Mouse (Mus musculus): ENCODE results near the gene Mast3. TPM values are rescaled to one million over a fixed set of nuclear protein-coding genes. Genes with fewer than 3 reads are reported as not detected.

The Mast3 gene
- 9.8 and 12.1 TPM in 2 replicates for polyA plus RNA-seq (2016; fragmentation: Nextera tagmentation; extraction: Ambion mirVana)

DNA sequence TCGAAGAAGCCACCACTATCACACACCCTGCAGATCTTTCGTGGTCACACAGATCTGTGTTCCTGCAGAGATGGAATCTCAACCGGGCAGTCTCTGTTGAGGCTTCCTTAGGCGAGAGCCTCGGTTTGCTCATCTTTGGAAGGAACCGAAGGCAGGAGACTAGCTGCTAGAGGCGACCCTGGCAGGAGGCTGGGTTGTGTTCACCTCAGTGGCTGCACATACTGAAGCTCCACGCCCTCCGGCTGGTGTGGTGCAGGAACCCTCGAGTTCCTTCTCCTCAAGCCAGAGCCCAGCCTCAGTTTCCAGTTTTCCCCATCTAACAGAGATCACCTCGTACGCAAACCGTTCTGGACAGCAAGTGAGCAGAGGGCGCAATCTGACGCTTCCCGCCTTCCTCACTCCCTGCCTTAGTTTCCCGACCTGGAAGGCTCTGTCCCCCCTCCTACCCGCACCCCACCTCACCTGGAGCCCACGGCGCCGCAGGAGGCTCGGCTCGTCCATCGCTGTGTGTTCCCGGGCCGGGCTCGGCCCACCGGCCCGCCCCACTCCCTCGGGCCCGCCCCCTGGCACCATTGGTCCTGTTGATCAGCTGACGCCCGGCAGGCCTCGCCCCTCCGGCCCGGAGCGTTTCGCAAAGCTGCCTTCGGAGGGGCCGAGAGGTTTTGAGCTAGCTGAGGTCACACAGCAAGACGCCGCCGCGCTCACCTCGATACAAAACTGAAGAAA is at the start of gene Mast3:
TSS of gene Mast3 (minus strand) at position 574 of the 726 bp plus-strand sequence.
- Histone ChIP-seq H3K27ac (replicated peaks) (peak within 1 kb of the TSS; percentile 57), H3K36me3 (no peaks in the 10 kb centered on the region), H3K4me3 (peak within 1 kb of the TSS; percentile 65), H3K9me3 (replicated peaks) (no peaks in the 10 kb centered on the region), H3K4me1 (peaks cover 28% of the 10 kb centered on the region), H3K27me3 (ENCODE audit: low read depth, poor library complexity, severe bottlenecking) (peaks cover 95% of the 10 kb centered on the region)
- WGBS, result under 1% methylated on average over 45 of the region's 45 CpGs
- DNase-seq (ENCODE audit: low spot score), result peak; percentile 89

DNA sequence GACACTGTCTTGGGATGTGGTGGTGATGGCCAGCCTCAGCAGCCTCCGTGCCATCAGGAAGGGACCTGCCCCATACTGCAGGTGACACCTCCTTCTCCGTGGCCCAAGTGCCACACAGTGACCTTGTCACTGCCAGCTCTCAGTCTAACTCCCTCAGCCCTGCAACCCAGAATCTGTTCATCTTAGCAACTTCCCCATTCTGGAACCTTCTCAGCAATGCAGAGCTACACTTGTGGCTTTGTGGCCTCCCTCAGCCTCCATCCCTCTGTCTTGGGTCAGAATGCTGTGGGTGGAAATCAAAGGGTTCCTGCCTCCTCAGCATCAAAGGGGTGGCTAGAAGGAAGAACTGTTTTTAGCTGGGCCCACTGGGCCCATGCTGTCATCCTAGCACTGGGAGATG is 49.0 kb upstream of the Mast3 start:
- WGBS, result 87% methylated on average over 2 of the region's 2 CpGs
- H3K4me1 ChIP-seq, result peaks cover 46% of the 10 kb centered on the region
- peaks cover 24% of the 10 kb centered on the region for H3K27me3 ChIP-seq (ENCODE audit: low read depth, poor library complexity, severe bottlenecking)
- H3K27ac ChIP-seq (replicated peaks), result no peak overlapping the region
- no peaks in the 10 kb centered on the region for H3K9me3 ChIP-seq (replicated peaks)
- no peak for DNase-seq (ENCODE audit: low spot score)
- H3K36me3 ChIP-seq, result peaks cover 29% of the 10 kb centered on the region
- no peak overlapping the region for H3K4me3 ChIP-seq

GRCm38 (mm10) chr8:70852595-70853231 is 47.9 kb upstream of the Mast3 start:
- 92% methylated on average over 41 of the region's 41 CpGs for WGBS
- Histone ChIP-seq H3K36me3 (peaks cover 33% of the 10 kb centered on the region), H3K9me3 (replicated peaks) (no peaks in the 10 kb centered on the region), H3K27me3 (ENCODE audit: low read depth, poor library complexity, severe bottlenecking) (peaks cover 34% of the 10 kb centered on the region), H3K4me3 (no peak overlapping the region), H3K27ac (replicated peaks) (peak overlapping the region; percentile 46; the same call in 1 of the 2 replicates), H3K4me1 (peaks cover 37% of the 10 kb centered on the region)
- no peak for DNase-seq (ENCODE audit: low spot score)

DNA sequence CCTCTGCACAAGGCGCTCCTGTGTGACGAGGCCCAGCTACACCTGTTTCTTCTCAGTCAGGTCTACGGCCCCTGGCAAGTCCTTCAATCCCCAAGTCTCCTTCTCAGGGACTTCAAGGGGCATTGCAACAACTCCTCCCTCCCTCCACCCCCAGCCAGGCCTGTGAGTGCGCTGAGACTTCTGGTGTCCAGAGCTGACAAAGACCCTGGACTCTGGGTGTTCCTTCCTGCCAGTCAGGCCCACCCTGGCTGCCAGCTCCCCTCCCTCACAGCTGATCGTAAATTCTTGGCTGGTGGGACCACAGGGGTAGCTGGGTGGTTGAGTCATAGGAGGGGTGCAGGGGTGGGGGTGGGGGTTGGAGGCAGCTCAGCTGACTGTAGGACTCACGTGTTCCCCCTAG is 47.0 kb upstream of the Mast3 start:
- no peak overlapping the region for H3K4me3 ChIP-seq
- WGBS, result 64% methylated on average over 6 of the region's 6 CpGs
- peaks cover 33% of the 10 kb centered on the region for H3K36me3 ChIP-seq
- no peaks in the 10 kb centered on the region for H3K9me3 ChIP-seq (replicated peaks)
- peaks cover 39% of the 10 kb centered on the region for H3K27me3 ChIP-seq (ENCODE audit: low read depth, poor library complexity, severe bottlenecking)
- 0 out of 2 replicates have a peak overlapping the region, but pooled peaks have one; percentile 46 for H3K27ac ChIP-seq (replicated peaks)
- H3K4me1 ChIP-seq, result peaks cover 32% of the 10 kb centered on the region
- DNase-seq (ENCODE audit: low spot score), result no peak

DNA sequence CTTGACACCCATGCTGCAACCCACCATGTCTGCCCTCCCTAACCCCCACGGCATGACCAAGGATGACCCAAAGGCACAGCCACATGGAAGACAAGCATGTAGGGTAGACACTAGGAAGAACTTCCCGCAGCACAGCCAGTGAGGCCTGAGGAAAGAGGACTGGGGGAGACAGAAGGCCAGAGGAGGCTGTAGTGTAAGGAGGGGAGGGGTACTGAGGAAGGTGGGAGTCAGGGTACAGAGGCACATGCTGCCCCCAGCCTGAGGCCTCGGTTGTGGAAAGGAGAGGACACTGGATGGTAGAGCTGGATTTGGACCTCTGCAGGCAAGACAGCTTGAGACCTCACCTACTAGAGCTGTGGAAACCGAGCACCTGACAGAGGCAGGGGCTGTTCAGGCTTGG is 46.1 kb upstream of the Mast3 start:
- peaks cover 33% of the 10 kb centered on the region for H3K36me3 ChIP-seq
- 87% methylated on average over 4 of the region's 4 CpGs for WGBS
- no peak overlapping the region for H3K27ac ChIP-seq (replicated peaks)
- peaks cover 27% of the 10 kb centered on the region for H3K4me1 ChIP-seq
- H3K27me3 ChIP-seq (ENCODE audit: low read depth, poor library complexity, severe bottlenecking), result peaks cover 39% of the 10 kb centered on the region
- no peak overlapping the region for H3K4me3 ChIP-seq
- DNase-seq (ENCODE audit: low spot score), result no peak
- H3K9me3 ChIP-seq (replicated peaks), result no peaks in the 10 kb centered on the region

DNA sequence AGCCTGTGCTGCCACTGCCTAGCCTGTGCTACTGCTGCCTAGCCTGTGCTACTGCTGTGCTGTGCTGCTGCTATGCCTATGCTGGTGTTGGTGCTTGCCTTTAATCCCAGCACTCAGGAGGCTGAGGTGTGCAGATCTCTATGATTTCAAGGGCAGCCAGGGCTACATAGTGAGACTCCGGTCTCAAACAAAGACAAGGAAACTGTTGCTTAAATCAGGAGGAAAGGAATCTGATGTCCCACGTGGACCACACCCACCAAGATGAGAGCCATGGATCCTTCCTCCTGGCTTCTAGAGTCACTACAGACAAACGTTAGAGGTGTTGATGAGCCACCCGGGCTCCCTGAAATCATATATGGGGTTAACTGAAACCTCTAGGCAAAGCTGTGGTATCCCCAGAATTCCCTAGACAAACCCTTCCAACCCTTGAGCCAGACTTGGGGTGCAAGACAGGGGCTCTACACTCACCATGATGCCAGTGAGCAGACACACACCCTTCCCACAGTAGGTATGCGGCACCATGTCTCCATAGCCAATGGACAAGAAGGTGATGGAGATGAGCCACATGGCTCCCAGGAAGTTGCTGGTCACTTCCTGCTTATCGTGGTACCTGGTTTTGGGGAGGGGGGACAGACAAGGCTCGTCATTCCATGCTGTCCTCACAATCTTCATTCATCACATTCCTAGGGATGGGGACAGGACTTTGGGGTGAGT is 45.4 kb upstream of the Mast3 start:
- WGBS, result 81% methylated on average over 7 of the region's 7 CpGs
- H3K27ac ChIP-seq (replicated peaks), result no peak overlapping the region
- H3K36me3 ChIP-seq, result peaks cover 33% of the 10 kb centered on the region
- H3K4me3 ChIP-seq, result no peak overlapping the region
- H3K27me3 ChIP-seq (ENCODE audit: low read depth, poor library complexity, severe bottlenecking), result peaks cover 33% of the 10 kb centered on the region
- no peaks in the 10 kb centered on the region for H3K9me3 ChIP-seq (replicated peaks)
- H3K4me1 ChIP-seq, result peaks cover 24% of the 10 kb centered on the region
- no peak for DNase-seq (ENCODE audit: low spot score)

DNA sequence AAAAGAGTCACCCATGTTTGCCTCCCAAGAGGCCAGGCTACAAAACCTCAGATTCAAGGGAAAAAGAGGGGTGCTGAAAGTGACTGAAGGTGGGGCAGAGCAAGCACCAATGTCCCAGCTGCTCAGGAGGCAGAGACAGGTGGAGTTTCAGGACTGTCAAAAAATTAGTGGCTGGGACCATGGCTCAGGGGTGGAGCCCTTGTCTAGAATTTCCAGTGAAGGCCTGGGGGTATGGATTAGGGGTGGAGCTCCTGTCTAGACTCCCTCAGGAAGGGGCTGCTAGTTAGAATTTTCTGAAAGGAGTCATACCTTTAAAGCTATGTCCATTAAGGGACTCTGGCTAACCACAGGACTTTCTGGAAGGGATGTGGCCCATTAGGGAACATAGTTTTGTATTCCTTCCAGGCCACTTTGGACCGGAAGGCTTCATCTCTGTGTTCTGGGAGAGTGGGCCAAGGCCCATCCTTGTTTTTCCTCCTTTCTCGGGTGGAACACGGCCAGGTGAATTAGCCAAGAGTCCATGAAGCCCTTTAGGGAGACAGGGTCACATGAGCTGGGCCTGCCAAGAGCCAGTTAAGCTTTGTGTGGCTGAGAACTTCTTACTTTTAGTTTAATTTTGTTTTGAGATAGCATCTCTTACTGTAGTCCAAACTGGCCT is 44.6 kb upstream of the Mast3 start:
- Histone ChIP-seq H3K4me3 (no peak overlapping the region), H3K4me1 (peaks cover 18% of the 10 kb centered on the region), H3K27ac (replicated peaks) (no peak overlapping the region), H3K36me3 (peaks cover 26% of the 10 kb centered on the region), H3K9me3 (replicated peaks) (no peaks in the 10 kb centered on the region), H3K27me3 (ENCODE audit: low read depth, poor library complexity, severe bottlenecking) (peaks cover 25% of the 10 kb centered on the region)
- DNase-seq (ENCODE audit: low spot score), result no peak
- 88% methylated on average over 3 of the region's 3 CpGs for WGBS

DNA sequence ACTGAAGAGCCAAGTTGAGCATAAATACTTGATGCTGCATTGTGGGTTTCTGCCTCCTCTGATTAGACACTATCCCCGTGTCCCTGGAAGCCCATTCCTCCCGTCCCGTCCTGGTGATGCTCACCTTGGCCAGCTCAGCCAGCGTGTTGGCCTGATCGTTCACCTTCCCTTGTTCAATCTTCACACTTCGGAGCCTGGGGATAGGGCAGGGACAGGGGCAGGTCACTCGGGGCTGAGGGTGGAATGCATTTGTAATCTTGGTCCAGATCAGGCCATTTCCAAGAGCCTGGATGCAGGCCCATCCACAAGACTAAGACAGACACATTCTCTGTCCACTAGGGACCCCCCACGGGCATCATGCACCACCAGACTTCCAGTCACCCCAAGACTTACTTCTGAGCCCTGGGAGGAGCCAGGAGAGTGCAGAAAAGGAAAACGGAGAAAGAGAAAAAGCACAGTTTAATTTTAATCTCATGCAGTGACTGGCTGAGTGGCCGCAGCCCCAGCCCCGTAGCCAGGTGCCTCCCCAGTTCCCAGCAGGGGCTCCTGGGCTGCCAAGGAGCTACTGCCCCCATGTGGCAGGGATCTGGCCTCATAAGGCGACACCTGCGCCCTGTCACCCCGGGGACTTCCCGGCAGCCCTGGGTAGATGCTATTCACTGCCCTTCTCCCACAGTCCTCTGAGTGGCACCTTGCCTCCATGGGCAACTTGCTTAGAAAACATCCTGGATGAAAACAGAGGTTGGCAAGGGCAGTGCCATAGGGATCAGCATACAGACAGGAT is 41.7 kb upstream of the Mast3 start:
- H3K4me3 ChIP-seq, result no peak overlapping the region
- no peak for DNase-seq (ENCODE audit: low spot score)
- H3K9me3 ChIP-seq (replicated peaks), result no peaks in the 10 kb centered on the region
- peaks cover 30% of the 10 kb centered on the region for H3K27me3 ChIP-seq (ENCODE audit: low read depth, poor library complexity, severe bottlenecking)
- peaks cover 4% of the 10 kb centered on the region for H3K36me3 ChIP-seq
- no peak overlapping the region; the same call in 1 of the 2 replicates for H3K27ac ChIP-seq (replicated peaks)
- peaks cover 16% of the 10 kb centered on the region for H3K4me1 ChIP-seq
- WGBS, result 54% methylated on average over 15 of the region's 15 CpGs

DNA sequence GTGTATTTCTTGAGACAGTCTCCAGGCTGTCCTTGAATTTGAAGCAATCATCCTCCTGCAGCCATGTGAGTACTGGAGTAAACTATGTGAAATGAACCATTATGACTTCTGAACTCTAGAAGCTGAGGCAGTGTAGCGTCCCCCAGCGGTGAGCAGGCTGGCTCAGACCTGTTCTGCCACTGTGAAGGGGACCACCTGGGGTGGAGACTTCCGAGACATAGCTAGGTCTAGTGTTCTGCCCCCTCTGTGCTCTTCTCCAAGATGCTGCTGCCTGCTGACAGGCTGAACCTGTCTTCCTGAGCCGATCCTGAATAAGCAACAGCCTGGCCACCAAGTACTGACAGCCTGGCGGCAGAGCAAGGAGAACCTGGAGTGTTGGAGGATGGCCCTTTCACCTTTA is 40.3 kb upstream of the Mast3 start:
- Histone ChIP-seq H3K4me3 (no peak overlapping the region), H3K36me3 (peaks cover 4% of the 10 kb centered on the region), H3K27me3 (ENCODE audit: low read depth, poor library complexity, severe bottlenecking) (peaks cover 30% of the 10 kb centered on the region), H3K9me3 (replicated peaks) (no peaks in the 10 kb centered on the region), H3K27ac (replicated peaks) (no peak overlapping the region), H3K4me1 (peaks cover 28% of the 10 kb centered on the region)
- no peak for DNase-seq (ENCODE audit: low spot score)
- 45% methylated on average over 5 of the region's 5 CpGs for WGBS

DNA sequence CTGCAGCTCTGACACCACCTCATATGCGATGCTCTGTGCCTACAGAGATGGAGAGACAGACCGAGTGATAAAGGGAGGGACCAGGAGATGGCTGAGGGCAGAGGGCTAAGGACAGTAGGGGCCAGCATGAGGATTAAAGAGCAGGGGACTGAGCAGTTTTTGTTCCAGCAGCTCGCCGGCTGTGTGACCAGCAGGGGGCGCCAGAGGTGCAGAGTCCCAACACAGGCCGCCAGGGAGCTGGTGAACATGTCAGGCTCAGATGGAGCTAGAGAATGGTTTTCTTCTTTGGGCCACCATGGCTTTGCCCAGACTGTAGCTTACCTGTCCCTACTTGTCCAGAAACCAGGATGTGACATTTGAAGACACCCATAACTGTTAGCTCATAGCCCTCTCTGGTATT is 39.7 kb upstream of the Mast3 start:
- H3K4me3 ChIP-seq, result no peak overlapping the region
- WGBS, result under 1% methylated on average over 6 of the region's 6 CpGs
- H3K27ac ChIP-seq (replicated peaks), result peak overlapping the region; percentile 3

DNA sequence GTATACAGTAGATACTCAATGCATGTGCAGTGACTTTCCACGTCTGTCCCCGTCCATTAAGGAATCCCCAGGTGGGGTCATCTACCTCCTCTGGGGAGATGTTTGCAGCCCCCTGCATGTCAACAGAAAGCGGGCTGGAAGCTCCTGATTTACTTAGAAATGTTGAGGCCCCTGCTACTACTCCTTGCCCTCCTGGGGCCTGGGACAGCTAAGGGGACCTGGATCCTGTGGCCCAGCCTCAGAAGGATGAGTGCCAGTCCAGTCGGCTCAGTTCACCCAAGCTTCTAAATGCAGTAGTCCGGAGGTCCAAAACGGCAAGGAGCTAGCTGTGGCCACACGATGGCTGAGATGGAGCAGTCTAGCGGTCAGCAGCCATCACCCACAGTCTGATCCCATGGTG is 39.1 kb upstream of the Mast3 start:
- Histone ChIP-seq H3K36me3 (peaks cover 4% of the 10 kb centered on the region), H3K4me1 (peaks cover 35% of the 10 kb centered on the region), H3K9me3 (replicated peaks) (no peaks in the 10 kb centered on the region), H3K27me3 (ENCODE audit: low read depth, poor library complexity, severe bottlenecking) (peaks cover 30% of the 10 kb centered on the region), H3K4me3 (no peak overlapping the region), H3K27ac (replicated peaks) (peak overlapping the region; percentile 3)
- WGBS, result 86% methylated on average over 8 of the region's 8 CpGs
- no peak for DNase-seq (ENCODE audit: low spot score)

More for the DNA sequence above, 39.7 kb upstream of the Mast3 start:
- peak; percentile 93 for DNase-seq (ENCODE audit: low spot score)
- H3K9me3 ChIP-seq (replicated peaks), result no peaks in the 10 kb centered on the region
- H3K36me3 ChIP-seq, result peaks cover 4% of the 10 kb centered on the region
- peaks cover 30% of the 10 kb centered on the region for H3K27me3 ChIP-seq (ENCODE audit: low read depth, poor library complexity, severe bottlenecking)
- H3K4me1 ChIP-seq, result peaks cover 33% of the 10 kb centered on the region
